Mouse (Mus musculus): Measurements from ENCODE around the gene Scarf2.
A peak's percentile ranks its signal among the peaks of the same experiment; 100 is the strongest.

Gene Scarf2

GRCm38 (mm10) chr16:17799584-17799983 is 2.5 kb downstream of the Scarf2 start:
- DNase-seq (ENCODE audit: low spot score) = no peak

- DNase-seq (ENCODE audit: low spot score) = no peak
These were observed 4.8 kb downstream of the Scarf2 start for GRCm38 (mm10) chr16:17801777-17802455.

- no peak for DNase-seq (ENCODE audit: low spot score)
These were observed 5.4 kb downstream of the Scarf2 start for GRCm38 (mm10) chr16:17802456-17802838.

- no peak for DNase-seq (ENCODE audit: low spot score)
These were observed 6.0 kb downstream of the Scarf2 start for GRCm38 (mm10) chr16:17802839-17803674.

GRCm38 (mm10) chr16:17803675-17804448 is 6.8 kb downstream of the Scarf2 start:
- no peak for DNase-seq (ENCODE audit: low spot score)

GRCm38 (mm10) chr16:17804449-17804912 is 7.4 kb downstream of the Scarf2 start:
- DNase-seq (ENCODE audit: low spot score) = no peak

- DNase-seq (ENCODE audit: low spot score) = no peak
These were observed 7.9 kb downstream of the Scarf2 start for GRCm38 (mm10) chr16:17804982-17805381.

- DNase-seq (ENCODE audit: low spot score) = no peak
These were observed 9.6 kb downstream of the Scarf2 start for GRCm38 (mm10) chr16:17806581-17807191.

GRCm38 (mm10) chr16:17807192-17808009 is 10.3 kb downstream of the Scarf2 start:
- peak; percentile 68 for DNase-seq (ENCODE audit: low spot score)

GRCm38 (mm10) chr16:17809125-17809524 is 12.0 kb downstream of the Scarf2 start:
- DNase-seq (ENCODE audit: low spot score) = no peak

- no peak for DNase-seq (ENCODE audit: low spot score)
These were observed 12.6 kb downstream of the Scarf2 start for GRCm38 (mm10) chr16:17809711-17810110.

GRCm38 (mm10) chr16:17812120-17812519 is 15.0 kb downstream of the Scarf2 start:
- DNase-seq (ENCODE audit: low spot score) = no peak

GRCm38 (mm10) chr16:17813173-17813572 is 16.1 kb downstream of the Scarf2 start:
- DNase-seq (ENCODE audit: low spot score) = no peak

GRCm38 (mm10) chr16:17815411-17816402 is 18.6 kb downstream of the Scarf2 start:
- DNase-seq (ENCODE audit: low spot score) = peak; percentile 52

- DNase-seq (ENCODE audit: low spot score) = no peak
These were observed 19.4 kb downstream of the Scarf2 start for GRCm38 (mm10) chr16:17816528-17816927.

GRCm38 (mm10) chr16:17826500-17826899 is 29.4 kb downstream of the Scarf2 start:
- DNase-seq (ENCODE audit: low spot score) = no peak

GRCm38 (mm10) chr16:17828229-17828628 is 31.1 kb downstream of the Scarf2 start:
- DNase-seq (ENCODE audit: low spot score) = no peak

- DNase-seq (ENCODE audit: low spot score) = no peak
These were observed 31.8 kb downstream of the Scarf2 start for GRCm38 (mm10) chr16:17828867-17829266.

GRCm38 (mm10) chr16:17830385-17831178 is 33.5 kb downstream of the Scarf2 start:
- no peak for DNase-seq (ENCODE audit: low spot score)

Data from ovary, adult 18-20 months (tissue).